Mouse (Mus musculus) liver, adult 2 months (tissue): ENCODE results near the gene Ppm1d.
A peak's percentile ranks its signal among the peaks of the same experiment; 100 is the strongest.

Source experiments
- CTCF ChIP-seq: fragments of 200-500 bp; IDR thresholded peaks from 2 replicates; pipeline ENCODE4 v1.5.1; 2011; ENCODE audit warnings: low read depth, low read length, control low read depth
- POLR2A ChIP-seq: fragments of 200-500 bp; IDR thresholded peaks from 2 replicates; pipeline ENCODE4 v1.6.1; 2011; ENCODE audit warnings: low read length, control low read depth; ENCODE audit not compliant: insufficient read depth; ENCODE audit errors: extremely low read depth

DNA sequence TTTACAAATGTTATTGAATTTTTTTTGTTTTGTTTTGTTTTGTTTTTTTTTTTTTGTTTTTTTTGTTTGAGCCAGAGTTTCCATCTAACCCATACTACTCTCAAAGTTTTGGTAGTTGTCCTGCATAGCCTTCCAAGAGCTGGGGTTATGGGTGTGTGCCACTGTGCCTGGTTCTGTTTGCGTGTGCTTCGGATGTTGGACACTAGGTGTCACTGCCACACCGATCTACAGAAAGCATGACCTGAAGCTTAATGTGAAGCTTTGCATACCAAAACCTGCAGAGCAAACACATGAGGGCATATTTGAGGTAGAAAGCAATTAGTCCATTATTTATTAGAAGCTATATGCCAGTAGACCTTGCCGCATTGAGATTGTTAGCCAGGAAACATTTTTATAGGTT lies 71.0 kb downstream of the Ppm1d start:
- TF ChIP-seq POLR2A: no peak
- TF ChIP-seq CTCF: peak; percentile 85
